Mouse (Mus musculus) neural tube, embryonic 15.5 days (tissue): ENCODE measurements at regions not wholly inside any gene's neighbourhood (a gene's known extent, or its start where the extent isn't known, plus 50 kb on each side); places are given as distances from the start of the nearest gene placed in this dataset.
A peak's percentile ranks its signal among the peaks of the same experiment; 100 is the strongest.

Experiments
- ATAC-seq: fragments of 200-750 bp; cut with Nextera tagmentation; 2 replicates; pipeline ENCODE4 v1.8.0; 2017; ENCODE audit warnings: mild to moderate bottlenecking, moderate TSS enrichment, moderate library complexity; ENCODE audit not compliant: low FRiP score
- H3K27ac ChIP-seq: fragments of 300-500 bp; sonication (generic); replicated peaks from 2 replicates; pipeline ENCODE4 v1.5.1; 2015; ENCODE audit warnings: mild to moderate bottlenecking, inconsistent platforms
- H3K27me3 ChIP-seq: fragments of 300-500 bp; sonication (generic); replicated peaks from 2 replicates; pipeline ENCODE4 v1.6.1; 2015; ENCODE audit warnings: inconsistent platforms
- H3K36me3 ChIP-seq: fragments of 300-500 bp; sonication (generic); 2 replicates; pipeline ENCODE4 v1.6.1; 2015; ENCODE audit warnings: inconsistent platforms
- H3K4me1 ChIP-seq: fragments of 300-500 bp; sonication (generic); 2 replicates; pipeline ENCODE4 v1.6.1; 2015; ENCODE audit warnings: inconsistent platforms
- H3K4me2 ChIP-seq: fragments of 300-500 bp; sonication (generic); 2 replicates; pipeline ENCODE4 v1.6.1; 2015; ENCODE audit warnings: inconsistent platforms, mild to moderate bottlenecking, moderate library complexity
- H3K4me3 ChIP-seq: fragments of 300-500 bp; sonication (generic); replicated peaks from 2 replicates; pipeline ENCODE4 v1.5.1; 2015; ENCODE audit warnings: mild to moderate bottlenecking, inconsistent platforms
- H3K9ac ChIP-seq: fragments of 300-500 bp; sonication (generic); replicated peaks from 2 replicates; pipeline ENCODE4 v1.6.1; 2015; ENCODE audit warnings: mild to moderate bottlenecking, inconsistent platforms
- H3K9me3 ChIP-seq: fragments of 300-500 bp; sonication (generic); replicated peaks from 2 replicates; pipeline ENCODE4 v1.6.1; 2016; ENCODE audit warnings: inconsistent platforms
- WGBS: fragments of 180-500 bp; shearing (Covaris S2); methylation state at CpG from one replicate; pipeline ENCODE4 v1.1.7; 2015; ENCODE audit warnings: mixed read lengths; 5-methylcytosine and 5-hydroxymethylcytosine counted together

DNA sequence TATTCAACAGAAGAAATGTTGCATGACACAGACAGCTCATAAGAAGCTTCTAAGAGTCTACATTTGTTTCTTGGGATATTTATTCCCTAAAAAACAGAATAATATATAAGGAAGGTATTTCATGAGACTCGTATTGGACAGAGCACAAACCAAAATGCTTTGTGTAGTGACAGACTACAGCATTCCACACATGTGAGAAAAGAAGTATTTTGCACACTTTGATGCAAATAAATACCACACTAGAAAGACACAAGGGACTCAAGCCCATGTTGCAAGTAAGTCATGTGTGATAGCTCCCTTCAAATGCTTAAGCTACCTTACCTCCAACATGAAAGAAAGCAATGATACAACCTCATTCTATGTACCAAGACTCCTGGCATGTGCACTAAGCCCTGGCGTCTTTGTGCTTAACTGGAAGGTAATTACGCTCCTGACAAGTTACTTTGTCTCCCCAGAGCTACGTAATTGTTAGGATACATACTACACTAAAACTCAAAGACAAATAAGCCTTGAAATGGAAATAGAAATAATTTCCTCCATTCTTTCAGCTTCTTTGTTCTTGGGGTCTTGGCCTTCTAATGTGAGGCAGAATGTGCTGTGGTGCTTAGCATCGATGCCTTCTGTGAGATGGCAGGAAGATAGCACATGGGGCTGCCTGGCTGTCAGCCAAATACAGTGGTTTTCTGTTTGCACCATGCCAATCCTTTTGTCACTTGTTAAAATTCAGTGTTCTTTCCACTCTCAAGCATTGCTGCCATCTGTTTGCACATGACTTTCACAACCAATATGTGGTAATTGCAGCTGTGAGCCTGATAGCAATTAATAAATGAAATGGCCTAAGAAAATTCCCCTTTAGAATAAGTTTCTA lies 1214.4 kb upstream of the Igfbp7 start:
- Histone ChIP-seq H3K36me3 (no peaks in the 10 kb centered on the region), H3K9me3 (no peaks in the 10 kb centered on the region), H3K4me2 (no peak overlapping the region), H3K4me1 (0 out of 2 replicates have a peak, but pooled peaks cover 5% of the 10 kb centered on the region), H3K27me3 (no peaks in the 10 kb centered on the region), H3K9ac (no peak overlapping the region), H3K27ac (0 out of 2 replicates have a peak overlapping the region, but pooled peaks have one; percentile 13), H3K4me3 (no peak overlapping the region)
- no peak for ATAC-seq
- 41% methylated on average over 5 of the region's 5 CpGs for WGBS

DNA sequence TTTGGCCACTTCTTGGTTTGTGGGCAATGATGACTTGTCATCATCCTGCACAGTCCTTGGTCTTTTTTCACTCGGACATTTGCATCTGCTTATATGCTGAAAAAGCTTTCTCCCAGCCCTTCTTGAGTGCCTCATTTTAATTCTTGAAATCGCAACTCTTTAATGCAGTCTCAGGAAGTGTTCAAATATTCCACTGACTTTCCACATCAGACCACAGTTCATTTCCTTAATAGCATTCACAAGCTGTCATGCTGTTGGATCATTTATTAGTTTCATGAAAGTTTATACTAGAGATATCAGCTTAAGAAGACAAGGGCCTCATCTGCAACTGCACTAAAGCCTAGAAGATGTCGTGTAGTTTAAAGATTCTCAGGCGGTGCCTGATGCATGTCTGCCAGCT lies 1200.5 kb upstream of the Igfbp7 start:
- no peak overlapping the region for H3K4me2 ChIP-seq
- no peak overlapping the region for H3K4me3 ChIP-seq
- 81% methylated on average over 4 of the region's 4 CpGs for WGBS
- no peaks in the 10 kb centered on the region for H3K4me1 ChIP-seq
- no peaks in the 10 kb centered on the region for H3K9me3 ChIP-seq
- no peak for ATAC-seq
- no peaks in the 10 kb centered on the region for H3K27me3 ChIP-seq
- H3K36me3 ChIP-seq = no peaks in the 10 kb centered on the region
- H3K27ac ChIP-seq = no peak overlapping the region
- H3K9ac ChIP-seq = no peak overlapping the region

DNA sequence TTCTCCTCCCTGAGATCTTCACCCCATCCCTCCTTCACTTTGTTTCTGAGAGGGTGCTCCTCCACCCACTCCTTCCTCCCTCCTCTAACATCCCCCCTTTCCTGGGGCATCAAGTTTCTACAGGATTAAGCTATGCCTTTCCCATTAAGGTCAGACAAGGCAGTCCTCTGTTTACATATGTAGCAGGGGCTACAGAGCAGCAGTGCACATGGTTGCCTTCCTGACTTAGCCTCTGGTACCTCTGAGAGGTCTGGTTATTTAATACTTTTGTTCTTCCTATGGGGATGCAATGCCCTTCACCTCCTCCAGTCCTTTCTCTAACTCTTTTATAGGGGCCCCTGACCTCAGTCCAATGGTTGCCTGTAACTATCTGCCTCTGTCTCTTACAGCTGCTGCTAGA lies 1194.8 kb upstream of the Igfbp7 start:
- Histone ChIP-seq H3K4me3 (no peak overlapping the region), H3K4me1 (no peaks in the 10 kb centered on the region), H3K27me3 (no peaks in the 10 kb centered on the region), H3K4me2 (no peak overlapping the region), H3K9me3 (no peaks in the 10 kb centered on the region), H3K9ac (no peak overlapping the region), H3K27ac (no peak overlapping the region), H3K36me3 (no peaks in the 10 kb centered on the region)
- ATAC-seq = no peak

DNA sequence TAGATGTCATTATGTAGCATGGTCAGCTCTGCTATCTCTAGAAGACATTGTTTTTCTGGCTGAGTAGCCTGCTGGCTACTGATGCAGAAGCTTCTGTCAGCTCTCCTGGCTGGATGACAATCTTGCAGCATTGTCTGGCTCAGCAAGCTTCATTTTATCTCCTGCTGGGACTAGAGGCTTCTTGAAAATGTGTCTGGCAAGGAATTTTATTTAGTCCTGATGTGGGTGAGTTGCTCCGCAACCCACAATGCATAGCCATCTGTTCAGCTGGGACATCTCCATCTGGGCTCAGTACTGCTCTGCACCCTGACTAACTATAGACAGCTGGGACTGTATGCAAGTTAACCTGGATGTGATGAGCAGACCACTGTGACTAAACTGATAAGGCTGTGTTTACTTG lies 1177.0 kb upstream of the Igfbp7 start:
- Histone ChIP-seq H3K4me3 (no peak overlapping the region), H3K9ac (no peak overlapping the region), H3K4me2 (no peak overlapping the region), H3K4me1 (no peaks in the 10 kb centered on the region), H3K27ac (no peak overlapping the region), H3K36me3 (no peaks in the 10 kb centered on the region), H3K9me3 (no peaks in the 10 kb centered on the region), H3K27me3 (no peaks in the 10 kb centered on the region)
- ATAC-seq = peak; percentile 41; the same call in 1 of the 2 replicates
- WGBS = 82% methylated on average over 1 of the region's 1 CpGs

DNA sequence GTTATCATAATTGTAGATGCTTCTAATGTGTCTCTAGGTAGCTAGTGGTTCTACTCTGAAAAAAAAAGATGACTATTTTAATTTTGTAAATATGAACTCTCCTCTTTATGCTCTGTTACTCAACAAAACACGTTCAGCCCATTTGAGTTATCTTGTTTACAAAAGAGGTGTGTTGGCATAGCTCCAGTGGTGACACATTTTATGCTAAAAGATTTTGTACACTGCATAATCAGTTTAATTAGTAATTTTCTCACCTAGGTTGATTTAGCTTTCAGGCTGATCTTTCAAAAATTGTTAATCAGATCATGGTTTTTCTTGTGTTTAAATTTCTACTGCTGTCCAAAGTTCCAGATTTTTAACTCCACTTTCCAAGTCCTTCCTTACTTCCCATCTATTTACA lies 1149.1 kb upstream of the Igfbp7 start:
- Histone ChIP-seq H3K4me1 (no peaks in the 10 kb centered on the region), H3K9me3 (no peaks in the 10 kb centered on the region), H3K9ac (no peak overlapping the region), H3K4me2 (no peak overlapping the region), H3K36me3 (no peaks in the 10 kb centered on the region), H3K4me3 (no peak overlapping the region), H3K27ac (no peak overlapping the region), H3K27me3 (no peaks in the 10 kb centered on the region)
- 34% methylated on average over 1 of the region's 1 CpGs for WGBS
- no peak for ATAC-seq

DNA sequence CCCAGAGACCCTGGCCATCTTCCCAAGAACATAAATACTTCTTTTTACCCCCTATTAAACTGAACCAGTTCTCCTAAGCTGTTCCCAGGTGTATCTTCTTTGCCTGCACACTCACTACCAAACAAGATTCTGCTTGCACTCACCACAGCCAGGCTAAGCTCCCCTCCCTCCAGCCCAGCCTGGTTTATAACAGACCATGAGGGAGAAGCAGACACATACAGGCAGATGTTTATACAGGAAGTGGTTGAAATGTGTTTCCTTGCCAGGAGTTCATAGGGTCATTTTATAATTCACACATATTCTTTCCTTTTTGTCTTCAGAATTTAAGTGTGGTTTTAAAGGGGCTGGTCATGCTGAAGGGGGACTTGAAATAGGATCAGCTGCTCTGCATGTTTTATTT lies 1127.5 kb upstream of the Igfbp7 start:
- Histone ChIP-seq H3K9ac (no peak overlapping the region), H3K36me3 (no peaks in the 10 kb centered on the region), H3K27me3 (no peaks in the 10 kb centered on the region), H3K27ac (no peak overlapping the region), H3K9me3 (no peaks in the 10 kb centered on the region), H3K4me3 (no peak overlapping the region), H3K4me2 (no peak overlapping the region), H3K4me1 (no peaks in the 10 kb centered on the region)
- ATAC-seq = no peak
